Mouse (Mus musculus) 3T3-L1 (cell line): ENCODE measurements around the gene Acot13.
"Not testable (repeated sequence)": the region's sequence is repeated elsewhere in the genome, so short reads cannot be mapped to it uniquely, and the experiment has no call there.

ENCODE experiments used
- DNase-seq: peaks from one replicate; pipeline ENCODE4 v3.0.0-alpha.2; 2015; ENCODE audit warnings: low read depth, low spot score

The Acot13 gene

DNA sequence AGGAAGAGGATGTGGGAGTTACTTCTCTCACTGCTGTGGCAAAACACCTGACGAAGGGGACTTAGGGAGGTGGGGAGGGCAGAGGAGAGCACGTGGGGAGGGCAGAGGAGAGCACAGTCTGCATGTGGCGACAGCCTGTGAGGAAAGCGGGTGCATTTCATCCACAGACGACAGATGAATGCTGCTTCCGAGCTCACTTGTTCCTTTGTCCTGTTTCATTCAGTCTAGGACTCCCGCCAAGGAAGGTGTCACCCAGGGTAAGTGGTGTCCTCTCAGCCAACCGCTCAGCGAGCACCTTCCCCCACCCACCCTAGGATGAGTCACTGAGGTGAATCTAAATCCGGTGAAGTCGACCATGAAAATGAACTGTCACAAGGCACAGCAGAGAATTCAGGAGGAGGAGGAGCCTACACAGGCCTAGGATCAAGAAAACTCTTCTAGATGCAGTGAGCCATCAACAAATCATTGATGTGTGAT is 45.3 kb downstream of the Acot13 start:
- DNase-seq: no peak

DNA sequence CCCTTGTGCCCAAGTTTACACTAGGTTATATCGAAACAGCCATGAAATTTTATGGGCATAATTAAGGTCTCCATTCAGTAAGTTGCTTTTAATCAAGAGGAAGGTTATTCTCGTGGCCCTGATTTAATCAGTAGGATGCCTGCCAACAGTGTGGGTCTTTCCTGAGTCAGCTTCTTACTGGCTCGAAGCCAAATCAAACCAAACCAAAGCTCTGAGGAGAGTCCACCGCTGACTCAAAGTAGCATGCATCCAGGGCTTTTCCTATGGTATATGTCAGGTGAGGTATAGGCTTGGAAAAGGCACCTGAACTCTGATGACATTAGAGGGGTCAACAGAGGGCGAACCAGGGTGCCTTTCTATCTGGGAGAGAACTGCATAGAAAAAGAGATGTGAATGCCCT is 49.4 kb downstream of the Acot13 start:
- peak; percentile 66 for DNase-seq

DNA sequence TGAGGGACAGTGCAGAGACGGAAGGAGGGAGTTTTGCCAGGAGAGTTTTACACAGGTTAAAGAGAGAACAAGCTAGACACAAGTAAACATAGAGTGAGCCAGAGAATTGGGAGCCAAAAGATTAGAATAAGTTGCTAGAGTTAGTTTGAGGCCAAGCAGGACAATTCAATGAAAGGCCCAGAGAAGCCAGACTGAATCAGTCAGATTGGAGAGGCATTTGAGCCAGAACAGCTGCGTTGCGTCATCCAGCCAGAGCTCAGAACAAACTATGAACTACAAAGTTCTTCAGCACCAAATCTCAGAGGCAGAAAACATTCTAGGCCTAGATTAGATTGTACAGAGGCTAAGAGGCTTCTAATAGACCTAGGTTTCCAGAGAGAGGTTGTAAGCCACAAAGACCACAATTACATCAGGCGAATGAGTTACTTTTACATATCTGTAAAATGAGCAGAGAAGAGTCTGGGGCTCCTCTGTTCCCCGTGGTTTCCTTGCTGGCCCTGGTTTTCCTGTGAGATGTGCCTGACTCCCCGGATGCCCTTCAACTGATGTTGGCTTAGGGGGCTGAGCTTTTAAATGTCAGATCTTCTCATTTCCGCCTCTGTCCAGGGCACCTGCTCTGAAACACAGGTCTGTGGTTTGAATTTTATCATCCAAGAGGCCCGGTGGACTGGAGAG is 52.5 kb downstream of the Acot13 start:
- no peak for DNase-seq

DNA sequence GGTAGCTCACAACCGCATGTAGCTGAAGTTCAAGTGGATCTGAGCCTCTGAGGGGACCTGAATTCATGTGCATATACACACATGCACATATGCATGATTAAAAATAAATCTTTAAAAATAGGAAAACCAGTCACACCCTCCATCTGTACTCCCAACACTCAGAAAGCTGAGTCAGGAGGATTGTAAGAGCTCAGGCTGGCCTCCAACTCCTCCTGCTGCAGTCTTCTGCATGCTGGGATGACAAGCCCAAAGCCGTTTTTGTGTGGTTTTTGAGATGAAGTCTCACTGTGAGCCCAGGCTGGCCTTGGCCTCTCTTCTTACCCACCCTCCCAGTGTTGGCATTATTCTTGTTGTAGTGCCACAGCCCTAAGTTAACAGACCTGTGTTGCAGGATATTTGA is 53.3 kb downstream of the Acot13 start:
- DNase-seq: no peak

DNA sequence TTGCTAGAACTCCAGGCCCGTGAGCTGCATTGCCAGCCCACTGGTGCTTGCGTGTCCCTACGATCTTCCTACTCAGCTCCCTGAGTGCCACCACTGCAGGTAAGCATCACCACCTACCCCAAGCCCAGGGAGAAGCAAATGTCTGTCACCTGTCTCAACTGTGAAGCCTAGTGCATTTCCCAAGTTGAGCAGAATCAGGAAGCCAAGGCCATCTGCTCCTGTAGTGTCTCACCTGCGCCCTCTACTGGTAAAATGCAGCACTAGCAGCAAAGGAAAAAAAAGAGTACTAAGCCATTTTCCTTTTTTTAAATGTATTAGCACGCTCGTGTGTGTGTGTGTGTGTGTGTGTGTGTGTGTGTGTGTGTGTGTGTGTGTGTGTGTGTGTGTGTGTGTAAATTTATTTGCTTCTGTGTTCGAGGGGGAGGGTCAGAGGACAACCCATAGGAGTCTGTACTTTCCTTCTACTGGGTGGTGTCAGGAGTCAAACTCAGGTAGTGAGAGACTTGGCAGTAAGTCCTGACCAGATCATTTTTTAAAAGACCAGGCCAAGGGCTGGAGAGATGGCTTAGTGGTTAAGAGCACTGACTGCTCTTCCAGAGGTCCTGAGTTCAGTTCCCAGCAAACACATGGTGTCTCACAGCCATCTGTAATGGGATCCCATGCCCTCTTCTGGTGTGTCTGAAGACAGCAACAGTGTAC is 55.0 kb downstream of the Acot13 start:
- DNase-seq: peak; percentile 77

DNA sequence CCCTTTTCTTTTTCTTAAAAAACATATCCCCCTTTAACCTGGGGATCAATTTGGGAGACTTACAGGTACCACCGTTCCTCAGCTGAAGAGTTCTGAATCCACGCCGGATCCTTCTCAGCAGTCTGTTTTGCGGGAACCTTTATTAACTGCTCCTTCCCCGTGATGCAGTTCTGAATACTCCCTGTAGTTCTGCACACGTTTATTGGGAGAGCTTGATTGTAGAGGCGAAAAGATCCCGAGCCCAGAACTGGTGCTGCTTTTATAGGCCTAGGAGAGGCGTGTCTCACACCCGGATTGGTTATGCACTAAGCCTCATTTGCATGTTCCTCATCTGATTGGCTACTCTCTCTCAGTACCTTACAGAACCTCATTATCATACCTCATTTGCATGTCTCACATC is 59.9 kb downstream of the Acot13 start:
- DNase-seq: not testable (repeated sequence)
